Mouse (Mus musculus) cortical plate, adult 2 months (tissue): ENCODE results near the gene Agbl3.

Experiments used
- CTCF ChIP-seq: fragments of 200-500 bp; IDR thresholded peaks from 2 replicates; pipeline ENCODE4 v1.5.1; 2011; ENCODE audit warnings: mild to moderate bottlenecking, control low read depth, low read length; ENCODE audit not compliant: insufficient read depth; ENCODE audit errors: extremely low read depth
- POLR2A ChIP-seq: fragments of 200-500 bp; IDR thresholded peaks from 2 replicates; pipeline ENCODE4 v1.6.1; 2011; ENCODE audit warnings: mild to moderate bottlenecking, low read length, control low read depth; ENCODE audit not compliant: insufficient read depth; ENCODE audit errors: extremely low read depth

- TF ChIP-seq CTCF = no peak
- no peak for TF ChIP-seq POLR2A
These were observed 90.5 kb downstream of the Agbl3 start for GRCm38 (mm10) chr6:34870724-34871123.
